Mouse (Mus musculus) midbrain, postnatal 0 days (tissue): ENCODE data around the gene Rsph3a. TPM values are rescaled to one million over a fixed set of nuclear protein-coding genes. Genes with fewer than 3 reads are reported as not detected.
A peak's percentile ranks its signal among the peaks of the same experiment; 100 is the strongest.
"Not testable (repeated sequence)": the region's sequence is repeated elsewhere in the genome, so short reads cannot be mapped to it uniquely, and the experiment has no call there.

ENCODE experiments used
- ATAC-seq: fragments of 200-750 bp; cut with Nextera tagmentation; 2 replicates; pipeline ENCODE4 v1.8.0; 2017; ENCODE audit warnings: moderate number of reproducible peaks, mild to moderate bottlenecking, moderate TSS enrichment, moderate library complexity; ENCODE audit not compliant: low FRiP score
- DNase-seq: peaks from one replicate; pipeline ENCODE4 v3.0.0-alpha.2; 2015; ENCODE audit warnings: low spot score
- H3K27ac ChIP-seq: fragments of 300-500 bp; sonication (generic); 2 replicates; pipeline ENCODE4 v1.5.1; 2014; ENCODE audit warnings: low read depth, mild to moderate bottlenecking, low read length, mixed read lengths
- H3K27me3 ChIP-seq: fragments of 300-500 bp; sonication (generic); 2 replicates; pipeline ENCODE4 v1.6.1; 2014; ENCODE audit warnings: low read length, control low read depth, mixed read lengths; ENCODE audit not compliant: insufficient read depth
- H3K36me3 ChIP-seq: fragments of 300-500 bp; sonication (generic); 2 replicates; pipeline ENCODE4 v1.6.1; 2014; ENCODE audit warnings: low read length, control low read depth, mixed read lengths; ENCODE audit not compliant: insufficient read depth
- H3K4me1 ChIP-seq: fragments of 300-500 bp; sonication (generic); 2 replicates; pipeline ENCODE4 v1.6.1; 2014; ENCODE audit warnings: mild to moderate bottlenecking, control low read depth, antibody characterized with exemption, low read length, mixed read lengths; ENCODE audit not compliant: insufficient read depth
- H3K4me2 ChIP-seq: fragments of 300-500 bp; sonication (generic); 2 replicates; pipeline ENCODE4 v1.6.1; 2014; ENCODE audit warnings: low read depth, mild to moderate bottlenecking, low read length, mixed read lengths; ENCODE audit not compliant: poor library complexity, severe bottlenecking
- H3K4me3 ChIP-seq: fragments of 300-500 bp; sonication (generic); 2 replicates; pipeline ENCODE4 v1.5.1; 2014; ENCODE audit warnings: low read depth, mild to moderate bottlenecking, low read length, moderate library complexity
- H3K9ac ChIP-seq: fragments of 300-500 bp; sonication (generic); replicated peaks from 2 replicates; pipeline ENCODE4 v1.6.1; 2014; ENCODE audit warnings: mild to moderate bottlenecking, low read length, moderate library complexity, mixed read lengths; ENCODE audit not compliant: poor library complexity, severe bottlenecking
- H3K9me3 ChIP-seq: fragments of 300-500 bp; sonication (generic); 2 replicates; pipeline ENCODE4 v1.6.1; 2016; ENCODE audit warnings: low read length, control low read depth
- CTCF ChIP-seq: IDR thresholded peaks from 2 replicates; pipeline ENCODE4 v1.5.1; 2016; ENCODE audit warnings: antibody characterized with exemption, mild to moderate bottlenecking
- WGBS: fragments of 180-500 bp; shearing (Covaris S2); extraction: QIAGEN DNeasy Blood & Tissue Kit; methylation state at CpG from one replicate; pipeline ENCODE4 v1.1.7; 2014; 5-methylcytosine and 5-hydroxymethylcytosine counted together
- polyA plus RNA-seq: library from polyadenylated mRNA; unstranded; fragments of >200 nt; fragmentation: Nextera tagmentation; extraction: Ambion mirVana; gene quantifications from 2 replicates; pipeline ENCODE4 v1.2.1, GENCODE M21; 2015
- total RNA-seq: library from RNA; depleted of rRNA; stranded (reverse); fragments of >200 nt; gene quantifications from 2 replicates; pipeline ENCODE4 v1.2.3, GENCODE M21; 2014

The Rsph3a gene
- total and polyA plus RNA-seq, 2 experiments from 2014 or later = 37.5 to 64.2 TPM

- not testable (repeated sequence) for H3K9ac ChIP-seq, H3K4me3 ChIP-seq, H3K4me2 ChIP-seq, DNase-seq, H3K9me3 ChIP-seq, H3K4me1 ChIP-seq, ATAC-seq, H3K36me3 ChIP-seq, H3K27me3 ChIP-seq, H3K27ac ChIP-seq
- peak; percentile 11; the same call in 1 of the 2 replicates for TF ChIP-seq CTCF
- 64% methylated on average over 1 of the region's 2 CpGs for WGBS
Measured at GRCm38 (mm10) chr17:7983484-7983883, 38.1 kb downstream of the Rsph3a start.

GRCm38 (mm10) chr17:7985597-7985996 is 40.2 kb downstream of the Rsph3a start:
- H3K4me1 ChIP-seq, H3K9me3 ChIP-seq, DNase-seq, H3K27me3 ChIP-seq, H3K36me3 ChIP-seq, H3K4me3 ChIP-seq, H3K27ac ChIP-seq, ATAC-seq, H3K4me2 ChIP-seq, H3K9ac ChIP-seq: not testable (repeated sequence)
- 63% methylated on average over 4 of the region's 4 CpGs for WGBS

- WGBS = 77% methylated on average over 7 of the region's 7 CpGs
- not testable (repeated sequence) for H3K4me2 ChIP-seq, H3K4me3 ChIP-seq, H3K27me3 ChIP-seq, H3K9ac ChIP-seq, ATAC-seq, H3K9me3 ChIP-seq, H3K27ac ChIP-seq, H3K36me3 ChIP-seq, H3K4me1 ChIP-seq, DNase-seq
Measured at GRCm38 (mm10) chr17:7987038-7987437, 41.6 kb downstream of the Rsph3a start.

- 85% methylated on average over 10 of the region's 10 CpGs for WGBS
- not testable (repeated sequence) for H3K9me3 ChIP-seq, DNase-seq, H3K4me3 ChIP-seq, H3K27ac ChIP-seq, H3K4me2 ChIP-seq, H3K27me3 ChIP-seq, H3K36me3 ChIP-seq, ATAC-seq, H3K4me1 ChIP-seq, H3K9ac ChIP-seq
Measured at GRCm38 (mm10) chr17:8003248-8003647, 57.8 kb downstream of the Rsph3a start.

- not testable (repeated sequence) for H3K4me1 ChIP-seq, DNase-seq, H3K27ac ChIP-seq, H3K4me3 ChIP-seq, H3K36me3 ChIP-seq, H3K9me3 ChIP-seq, H3K9ac ChIP-seq, H3K27me3 ChIP-seq, H3K4me2 ChIP-seq, ATAC-seq
- WGBS = 75% methylated on average over 1 of the region's 6 CpGs
Measured at GRCm38 (mm10) chr17:8006771-8007170, 61.4 kb downstream of the Rsph3a start.

- not testable (repeated sequence) for H3K27ac ChIP-seq, H3K9ac ChIP-seq, H3K4me1 ChIP-seq, H3K27me3 ChIP-seq, H3K4me3 ChIP-seq, DNase-seq, H3K36me3 ChIP-seq, ATAC-seq, H3K9me3 ChIP-seq, H3K4me2 ChIP-seq
- 85% methylated on average over 5 of the region's 7 CpGs for WGBS
Measured at GRCm38 (mm10) chr17:8009565-8009964, 64.2 kb downstream of the Rsph3a start.

GRCm38 (mm10) chr17:8013974-8014373 is 68.6 kb downstream of the Rsph3a start:
- ATAC-seq, H3K4me3 ChIP-seq, H3K9me3 ChIP-seq, H3K9ac ChIP-seq, DNase-seq, H3K4me2 ChIP-seq, H3K27ac ChIP-seq, H3K36me3 ChIP-seq, H3K27me3 ChIP-seq, H3K4me1 ChIP-seq: not testable (repeated sequence)
- 93% methylated on average over 2 of the region's 4 CpGs for WGBS

GRCm38 (mm10) chr17:8022675-8023074 is 77.3 kb downstream of the Rsph3a start:
- not testable (repeated sequence) for H3K4me1 ChIP-seq, H3K27ac ChIP-seq, H3K27me3 ChIP-seq, DNase-seq, H3K4me3 ChIP-seq, H3K9me3 ChIP-seq, H3K36me3 ChIP-seq, H3K4me2 ChIP-seq, ATAC-seq, H3K9ac ChIP-seq
- WGBS = no CpG with 5 or more reads among the region's 6 CpGs

GRCm38 (mm10) chr17:8027475-8028168 is 82.2 kb downstream of the Rsph3a start:
- not testable (repeated sequence) for H3K4me1 ChIP-seq, H3K4me3 ChIP-seq, DNase-seq, H3K27ac ChIP-seq, H3K9me3 ChIP-seq, H3K9ac ChIP-seq, H3K4me2 ChIP-seq, H3K36me3 ChIP-seq, H3K27me3 ChIP-seq
- peak; percentile 77 for ATAC-seq
- no CpG with 5 or more reads among the region's 12 CpGs for WGBS
